Mouse (Mus musculus): ENCODE measurements around the gene Tnfrsf21. TPM values are rescaled to one million over a fixed set of nuclear protein-coding genes. Genes with fewer than 3 reads are reported as not detected.

The Tnfrsf21 gene
- polyA plus RNA-seq, 1 experiment: 4.1 TPM

DNA sequence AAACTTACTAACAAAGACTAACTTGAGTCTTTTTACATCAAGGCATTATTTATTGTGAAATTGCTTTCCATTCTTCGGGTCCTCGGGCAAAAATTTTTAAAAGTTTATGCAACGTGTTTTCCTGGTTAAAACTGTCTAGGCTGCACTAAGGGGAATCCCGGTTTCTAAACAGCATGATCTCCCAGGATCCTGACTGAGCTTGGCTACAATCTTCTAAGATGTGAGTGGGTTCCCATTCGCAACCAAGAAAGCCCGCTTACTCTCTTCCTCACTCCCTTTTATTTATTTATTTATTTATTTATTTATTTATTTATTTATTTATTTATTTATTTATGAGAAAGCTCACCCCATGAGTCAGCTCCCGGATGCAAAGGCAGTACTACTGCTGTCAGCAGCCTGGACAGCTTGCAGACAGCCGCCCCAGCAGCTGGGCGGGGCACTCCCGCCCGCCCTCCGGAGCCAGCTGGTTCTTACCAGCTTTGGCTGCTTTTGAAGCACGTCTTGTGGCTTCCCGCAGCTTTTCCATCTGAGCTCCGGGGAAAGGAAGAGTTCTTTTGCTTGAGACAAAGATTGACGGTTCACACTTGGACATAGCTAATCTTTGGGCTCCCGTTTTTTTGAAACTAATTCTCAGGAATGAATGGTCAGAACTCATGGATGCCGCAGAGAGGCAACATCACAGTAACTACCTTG, 60.6 kb downstream of the Tnfrsf21 start:
- no peak overlapping the region for H3K4me3 ChIP-seq (ENCODE audit: control insufficient read depth, low read depth, low read length)
- H3K4me1 ChIP-seq (ENCODE audit: control insufficient read depth, insufficient read depth, low read length): no peaks in the 10 kb centered on the region
- TF ChIP-seq CTCF (IDR thresholded peaks at IDR 0.05; ENCODE audit: control insufficient read depth, insufficient read depth, insufficient replicate concordance, low read depth, low read length): no peak
- no peak for TF ChIP-seq POLR2A (IDR thresholded peaks at IDR 0.05; ENCODE audit: control insufficient read depth, low read depth, low read length)
- H3K27ac ChIP-seq (ENCODE audit: control insufficient read depth, insufficient read depth, low read depth, low read length): no peak overlapping the region
- H3K27me3 ChIP-seq (ENCODE audit: control insufficient read depth, insufficient read depth, low read length): no peaks in the 10 kb centered on the region
- H3K36me3 ChIP-seq (ENCODE audit: control insufficient read depth, insufficient read depth, low read length): no peaks in the 10 kb centered on the region

- Histone ChIP-seq H3K4me3 (ENCODE audit: control insufficient read depth, low read depth, low read length) (no peak overlapping the region), H3K27ac (ENCODE audit: control insufficient read depth, insufficient read depth, low read depth, low read length) (no peak overlapping the region), H3K4me1 (ENCODE audit: control insufficient read depth, insufficient read depth, low read length) (no peaks in the 10 kb centered on the region), H3K36me3 (ENCODE audit: control insufficient read depth, insufficient read depth, low read length) (no peaks in the 10 kb centered on the region), H3K27me3 (ENCODE audit: control insufficient read depth, insufficient read depth, low read length) (no peaks in the 10 kb centered on the region)
- TF ChIP-seq POLR2A (IDR thresholded peaks at IDR 0.05; ENCODE audit: control insufficient read depth, low read depth, low read length) (no peak), CTCF (IDR thresholded peaks at IDR 0.05; ENCODE audit: control insufficient read depth, insufficient read depth, insufficient replicate concordance, low read depth, low read length) (no peak)
Measured at GRCm38 (mm10) chr17:43077540-43077939, 61.2 kb downstream of the Tnfrsf21 start.

DNA sequence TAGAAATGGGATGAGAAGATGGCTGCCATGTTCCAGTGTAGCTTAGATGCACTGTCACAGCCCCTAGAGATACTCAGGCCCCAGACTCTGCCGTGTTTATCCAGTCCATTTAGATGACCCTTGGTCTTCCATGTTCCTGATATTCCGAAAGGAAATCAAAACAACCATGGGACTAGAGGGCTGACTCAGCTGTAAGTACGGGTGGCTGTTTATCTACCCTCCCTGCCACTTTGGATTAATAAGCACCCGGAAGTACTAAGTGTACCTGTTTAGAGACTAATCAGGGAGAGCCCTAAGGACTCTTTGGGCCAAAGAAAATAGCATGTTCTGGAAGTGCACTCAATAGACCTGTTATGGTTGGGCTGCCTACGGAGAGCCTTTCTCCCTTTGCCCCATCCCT, 64.9 kb downstream of the Tnfrsf21 start:
- no peaks in the 10 kb centered on the region for H3K27me3 ChIP-seq (ENCODE audit: control insufficient read depth, insufficient read depth, low read length)
- TF ChIP-seq CTCF (IDR thresholded peaks at IDR 0.05; ENCODE audit: control insufficient read depth, insufficient read depth, insufficient replicate concordance, low read depth, low read length): no peak
- TF ChIP-seq POLR2A (IDR thresholded peaks at IDR 0.05; ENCODE audit: control insufficient read depth, low read depth, low read length): no peak
- H3K4me1 ChIP-seq (ENCODE audit: control insufficient read depth, insufficient read depth, low read length): no peaks in the 10 kb centered on the region
- H3K36me3 ChIP-seq (ENCODE audit: control insufficient read depth, insufficient read depth, low read length): no peaks in the 10 kb centered on the region
- H3K4me3 ChIP-seq (ENCODE audit: control insufficient read depth, low read depth, low read length): no peak overlapping the region
- no peak overlapping the region for H3K27ac ChIP-seq (ENCODE audit: control insufficient read depth, insufficient read depth, low read depth, low read length)

DNA sequence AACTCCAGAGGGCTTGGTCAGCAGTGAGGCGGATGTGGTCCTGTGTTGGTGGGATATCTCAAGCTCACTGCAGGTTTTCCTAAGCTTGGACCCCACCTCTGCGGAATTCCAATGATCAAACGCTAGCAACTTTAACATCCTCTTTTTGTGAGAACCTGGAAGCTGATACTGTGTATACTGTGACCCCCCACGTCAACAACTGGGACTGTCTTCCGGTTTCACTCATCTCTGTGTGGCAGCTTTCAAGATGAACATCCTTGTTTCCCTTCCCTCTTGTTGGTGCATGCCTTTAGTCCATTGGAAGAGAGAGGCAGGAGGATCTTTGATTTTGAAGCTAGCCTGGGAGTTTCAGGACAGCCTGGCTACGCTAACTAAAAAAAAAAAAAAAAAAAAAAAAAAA, 73.1 kb downstream of the Tnfrsf21 start:
- H3K27ac ChIP-seq (ENCODE audit: control insufficient read depth, insufficient read depth, low read depth, low read length): no peak overlapping the region
- H3K4me1 ChIP-seq (ENCODE audit: control insufficient read depth, insufficient read depth, low read length): no peaks in the 10 kb centered on the region
- H3K4me3 ChIP-seq (ENCODE audit: control insufficient read depth, low read depth, low read length): no peak overlapping the region
- H3K36me3 ChIP-seq (ENCODE audit: control insufficient read depth, insufficient read depth, low read length): no peaks in the 10 kb centered on the region
- TF ChIP-seq POLR2A (IDR thresholded peaks at IDR 0.05; ENCODE audit: control insufficient read depth, low read depth, low read length) (no peak), CTCF (IDR thresholded peaks at IDR 0.05; ENCODE audit: control insufficient read depth, insufficient read depth, insufficient replicate concordance, low read depth, low read length) (no peak)
- H3K27me3 ChIP-seq (ENCODE audit: control insufficient read depth, insufficient read depth, low read length): no peaks in the 10 kb centered on the region

DNA sequence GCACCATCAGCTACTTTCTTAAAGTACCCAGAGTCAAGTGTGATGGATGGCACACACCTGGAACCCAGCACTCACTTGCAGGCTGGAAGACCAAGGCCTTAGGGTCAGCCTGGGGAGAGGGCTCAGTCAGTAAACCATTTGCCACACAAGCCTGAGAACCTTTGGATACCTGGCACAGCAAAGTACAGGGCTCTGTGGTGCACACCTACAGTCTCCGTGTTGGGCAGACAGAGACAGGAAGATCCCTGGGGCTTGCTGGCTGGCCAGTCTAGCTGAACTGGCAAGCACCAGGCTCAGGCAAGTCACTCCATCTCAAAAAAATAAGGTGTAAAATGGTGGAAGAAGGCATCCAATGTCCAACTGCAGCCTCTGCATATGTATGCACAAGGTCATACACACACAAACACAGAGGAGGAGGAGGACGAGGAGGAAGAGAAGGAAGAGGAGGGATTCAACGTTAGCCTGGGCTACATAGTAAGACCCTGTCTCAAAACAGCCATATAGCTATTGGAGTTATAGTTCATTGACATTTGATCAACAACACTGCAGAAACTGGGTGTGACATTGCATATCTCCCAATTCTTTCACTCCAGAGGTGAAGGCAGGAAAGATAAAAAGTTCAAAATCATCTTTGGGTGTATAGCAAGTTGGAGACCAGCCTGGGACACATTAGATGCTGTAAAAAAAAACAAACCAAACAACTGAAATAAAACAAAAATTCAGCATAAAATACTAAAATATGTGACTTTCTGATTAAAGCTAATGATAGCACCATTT, 74.8 kb downstream of the Tnfrsf21 start:
- Histone ChIP-seq H3K27me3 (ENCODE audit: control insufficient read depth, insufficient read depth, low read length) (no peaks in the 10 kb centered on the region), H3K27ac (ENCODE audit: control insufficient read depth, insufficient read depth, low read depth, low read length) (no peak overlapping the region), H3K4me1 (ENCODE audit: control insufficient read depth, insufficient read depth, low read length) (no peaks in the 10 kb centered on the region), H3K36me3 (ENCODE audit: control insufficient read depth, insufficient read depth, low read length) (no peaks in the 10 kb centered on the region), H3K4me3 (ENCODE audit: control insufficient read depth, low read depth, low read length) (no peak overlapping the region)
- no peak for TF ChIP-seq CTCF (IDR thresholded peaks at IDR 0.05; ENCODE audit: control insufficient read depth, insufficient read depth, insufficient replicate concordance, low read depth, low read length)
- no peak for TF ChIP-seq POLR2A (IDR thresholded peaks at IDR 0.05; ENCODE audit: control insufficient read depth, low read depth, low read length)

GRCm38 (mm10) chr17:43092280-43092995, 76.1 kb downstream of the Tnfrsf21 start:
- Histone ChIP-seq H3K4me3 (ENCODE audit: control insufficient read depth, low read depth, low read length) (no peak overlapping the region), H3K27ac (ENCODE audit: control insufficient read depth, insufficient read depth, low read depth, low read length) (no peak overlapping the region), H3K4me1 (ENCODE audit: control insufficient read depth, insufficient read depth, low read length) (no peaks in the 10 kb centered on the region), H3K36me3 (ENCODE audit: control insufficient read depth, insufficient read depth, low read length) (no peaks in the 10 kb centered on the region), H3K27me3 (ENCODE audit: control insufficient read depth, insufficient read depth, low read length) (no peaks in the 10 kb centered on the region)
- no peak for TF ChIP-seq POLR2A (IDR thresholded peaks at IDR 0.05; ENCODE audit: control insufficient read depth, low read depth, low read length)
- TF ChIP-seq CTCF (IDR thresholded peaks at IDR 0.05; ENCODE audit: control insufficient read depth, insufficient read depth, insufficient replicate concordance, low read depth, low read length): no peak

GRCm38 (mm10) chr17:43094285-43094684, 77.9 kb downstream of the Tnfrsf21 start:
- H3K4me3 ChIP-seq (ENCODE audit: control insufficient read depth, low read depth, low read length): no peak overlapping the region
- no peaks in the 10 kb centered on the region for H3K27me3 ChIP-seq (ENCODE audit: control insufficient read depth, insufficient read depth, low read length)
- no peaks in the 10 kb centered on the region for H3K36me3 ChIP-seq (ENCODE audit: control insufficient read depth, insufficient read depth, low read length)
- no peaks in the 10 kb centered on the region for H3K4me1 ChIP-seq (ENCODE audit: control insufficient read depth, insufficient read depth, low read length)
- no peak overlapping the region for H3K27ac ChIP-seq (ENCODE audit: control insufficient read depth, insufficient read depth, low read depth, low read length)
- TF ChIP-seq POLR2A (IDR thresholded peaks at IDR 0.05; ENCODE audit: control insufficient read depth, low read depth, low read length) (no peak), CTCF (IDR thresholded peaks at IDR 0.05; ENCODE audit: control insufficient read depth, insufficient read depth, insufficient replicate concordance, low read depth, low read length) (no peak)

Measured in testis, adult 2 months (tissue).